Mouse (Mus musculus): Measurements from ENCODE around the gene G3bp2.
A peak's percentile ranks its signal among the peaks of the same experiment; 100 is the strongest.

G3bp2 gene

GRCm38 (mm10) chr5:92101601-92102000, 18.1 kb upstream of the G3bp2 start:
- no peak for DNase-seq (ENCODE audit: extremely low read depth, low read depth, low spot score)

GRCm38 (mm10) chr5:92098351-92099109, 15.0 kb upstream of the G3bp2 start:
- DNase-seq (ENCODE audit: extremely low read depth, low read depth, low spot score) = no peak

- DNase-seq (ENCODE audit: extremely low read depth, low read depth, low spot score) = no peak
These were observed 14.3 kb upstream of the G3bp2 start for GRCm38 (mm10) chr5:92097779-92098178.

- no peak for DNase-seq (ENCODE audit: extremely low read depth, low read depth, low spot score)
These were observed 13.3 kb upstream of the G3bp2 start for GRCm38 (mm10) chr5:92096786-92097185.

- no peak for DNase-seq (ENCODE audit: extremely low read depth, low read depth, low spot score)
These were observed 10.5 kb upstream of the G3bp2 start for GRCm38 (mm10) chr5:92094062-92094415.

GRCm38 (mm10) chr5:92093263-92094061, 9.9 kb upstream of the G3bp2 start:
- no peak for DNase-seq (ENCODE audit: extremely low read depth, low read depth, low spot score)

GRCm38 (mm10) chr5:92087469-92087868, 4.0 kb upstream of the G3bp2 start:
- no peak for DNase-seq (ENCODE audit: extremely low read depth, low read depth, low spot score)

GRCm38 (mm10) chr5:92085821-92086550, 2.5 kb upstream of the G3bp2 start:
- DNase-seq (ENCODE audit: extremely low read depth, low read depth, low spot score) = peak; percentile 62

GRCm38 (mm10) chr5:92085246-92085645, 1.7 kb upstream of the G3bp2 start:
- no peak for DNase-seq (ENCODE audit: extremely low read depth, low read depth, low spot score)

GRCm38 (mm10) chr5:92082821-92083401, 608 bp downstream of the G3bp2 start:
- no peak for DNase-seq (ENCODE audit: extremely low read depth, low read depth, low spot score)

GRCm38 (mm10) chr5:92081326-92081725, 2.2 kb downstream of the G3bp2 start:
- no peak for DNase-seq (ENCODE audit: extremely low read depth, low read depth, low spot score)

- DNase-seq (ENCODE audit: extremely low read depth, low read depth, low spot score) = no peak
These were observed 3.1 kb downstream of the G3bp2 start for GRCm38 (mm10) chr5:92080400-92080799.

- DNase-seq (ENCODE audit: extremely low read depth, low read depth, low spot score) = no peak
These were observed 4.2 kb downstream of the G3bp2 start for GRCm38 (mm10) chr5:92079304-92079703.

GRCm38 (mm10) chr5:92078751-92079150, 4.8 kb downstream of the G3bp2 start:
- DNase-seq (ENCODE audit: extremely low read depth, low read depth, low spot score) = no peak

GRCm38 (mm10) chr5:92076273-92076672, 7.2 kb downstream of the G3bp2 start:
- DNase-seq (ENCODE audit: extremely low read depth, low read depth, low spot score) = no peak

- no peak for DNase-seq (ENCODE audit: extremely low read depth, low read depth, low spot score)
These were observed 9.5 kb downstream of the G3bp2 start for GRCm38 (mm10) chr5:92074061-92074460.

GRCm38 (mm10) chr5:92063192-92063591, 20.3 kb downstream of the G3bp2 start:
- DNase-seq (ENCODE audit: extremely low read depth, low read depth, low spot score) = no peak

GRCm38 (mm10) chr5:92052866-92053265, 30.7 kb downstream of the G3bp2 start:
- DNase-seq (ENCODE audit: extremely low read depth, low read depth, low spot score) = no peak

GRCm38 (mm10) chr5:92050419-92050818, 33.1 kb downstream of the G3bp2 start:
- no peak for DNase-seq (ENCODE audit: extremely low read depth, low read depth, low spot score)

- no peak for DNase-seq (ENCODE audit: extremely low read depth, low read depth, low spot score)
These were observed 39.7 kb downstream of the G3bp2 start, which contains the start of gene Cdkl2 for GRCm38 (mm10) chr5:92043783-92044182. Gene Cdkl2, minus strand, starts transcription at chr5:92043883.

All from fat pad, adult 2 months (tissue).